Comparison of ENCODE assay signal across 13 mouse cellular contexts in the genomic region with DNA sequence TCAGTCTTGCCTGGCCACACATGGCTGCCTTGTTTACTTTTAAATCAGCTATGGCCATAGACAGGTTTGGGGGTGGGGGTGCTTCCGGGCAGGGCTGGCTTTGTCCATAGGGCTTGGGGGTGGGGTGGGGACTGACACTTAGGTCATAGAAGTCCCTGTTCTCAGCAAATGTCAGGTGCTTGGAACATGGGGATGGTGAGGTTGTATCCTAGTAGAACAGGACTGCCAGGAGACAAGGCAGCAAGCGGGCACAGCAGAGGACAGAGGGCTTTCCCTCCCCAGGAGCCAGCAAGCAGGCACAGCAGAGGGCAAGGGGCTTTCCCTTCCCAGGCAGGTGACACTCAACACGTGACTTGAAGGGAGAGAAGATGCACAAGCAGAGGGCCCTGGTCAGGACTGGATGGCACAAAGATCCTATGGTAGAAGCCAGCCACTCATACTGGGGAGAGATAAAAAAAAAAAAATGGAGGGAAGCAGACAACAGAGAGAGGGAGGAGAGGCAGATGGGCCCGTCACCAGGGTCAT.
"Had no signal": no experiment of that assay in that cellular context is flagged by ENCODE, and none has a peak within 500 bp of the region (broad histone marks: within the 10 kb centered on the region; RNA-seq: fewer than 3 reads in every experiment).

No protein-coding gene starts in this region.

- H3K9me3 ChIP-seq: limb, embryonic 15.5 days; liver, embryonic 12.5 days; midbrain, embryonic 13.5 days; neural tube, embryonic 15.5 days had no signal

- H3K9ac ChIP-seq: limb, embryonic 15.5 days; liver, embryonic 12.5 days; midbrain, embryonic 13.5 days; neural tube, embryonic 15.5 days had no signal

- H3K36me3 ChIP-seq: limb, embryonic 15.5 days; liver, embryonic 12.5 days; midbrain, embryonic 13.5 days; neural tube, embryonic 15.5 days had no signal

- ATAC-seq: intestine, embryonic 16.5 days; liver, embryonic 12.5 days; midbrain, embryonic 13.5 days had no signal

- DNase-seq: kidney, adult 2 months; lung, postnatal 4 days; right cerebral cortex, adult 18-20 months; right cerebral cortex, postnatal 25 days; thymus, adult 18-20 months; thymus, postnatal 25 days had no signal

- H3K4me2 ChIP-seq: limb, embryonic 15.5 days; liver, embryonic 12.5 days; midbrain, embryonic 13.5 days; neural tube, embryonic 15.5 days had no signal

- H3K4me3 ChIP-seq: left cerebral cortex, adult 2 months; limb, embryonic 15.5 days; liver, embryonic 12.5 days; midbrain, embryonic 13.5 days; myocyte; neural tube, embryonic 15.5 days had no signal

- H3K27ac ChIP-seq: left cerebral cortex, adult 2 months; limb, embryonic 15.5 days; liver, embryonic 12.5 days; midbrain, embryonic 13.5 days; neural tube, embryonic 15.5 days had no signal

- H3K27me3 ChIP-seq: limb, embryonic 15.5 days; liver, embryonic 12.5 days; midbrain, embryonic 13.5 days; neural tube, embryonic 15.5 days had no signal
